Mouse (Mus musculus) bone marrow, adult 2 months (tissue): ENCODE data around the gene Ascc3.

Experiments used
- CTCF ChIP-seq: fragments of 200-500 bp; IDR thresholded peaks from 2 replicates; pipeline ENCODE4 v1.5.1; 2011; ENCODE audit warnings: low read length, control low read depth; ENCODE audit not compliant: control insufficient read depth, insufficient read depth
- POLR2A ChIP-seq: fragments of 200-500 bp; IDR thresholded peaks from 2 replicates; pipeline ENCODE4 v1.6.1; 2011; ENCODE audit warnings: low read depth, mild to moderate bottlenecking, control low read depth, low read length, borderline replicate concordance; ENCODE audit not compliant: control insufficient read depth

- no peak for TF ChIP-seq CTCF
- TF ChIP-seq POLR2A, result no peak
These were observed 111.7 kb downstream of the Ascc3 start for GRCm38 (mm10) chr10:50704202-50704601.
